Mouse (Mus musculus): ENCODE measurements around the gene Myo1b. TPM values are rescaled to one million over a fixed set of nuclear protein-coding genes. Genes with fewer than 3 reads are reported as not detected.

Myo1b gene
- polyA plus RNA-seq, 1 experiment = 2.6 TPM

DNA sequence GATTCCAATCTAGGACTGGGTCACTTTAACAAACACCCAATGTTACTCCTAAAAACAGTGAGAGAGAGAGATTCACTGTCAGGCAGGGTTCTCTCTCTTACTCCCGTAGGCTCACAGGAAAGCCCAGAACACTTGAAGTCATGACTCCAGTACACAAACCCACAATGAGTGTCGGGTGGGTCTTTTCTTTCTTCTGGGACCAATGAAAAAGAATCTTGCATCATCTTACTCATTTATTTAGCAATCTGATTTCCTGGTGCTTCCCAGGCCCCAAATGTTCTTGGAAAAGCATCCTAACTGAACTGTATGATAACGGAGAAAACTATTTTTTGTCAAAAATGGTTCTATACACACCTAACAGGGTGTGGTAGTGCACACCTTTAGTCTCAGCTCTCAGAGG, 1.8 kb downstream of the Myo1b start:
- 59% methylated on average over 3 of the region's 3 CpGs for WGBS
- Histone ChIP-seq H3K27ac (ENCODE audit: insufficient read depth, low read depth, low read length) (no peak overlapping the region), H3K4me3 (ENCODE audit: low read depth, low read length) (no peak overlapping the region)

DNA sequence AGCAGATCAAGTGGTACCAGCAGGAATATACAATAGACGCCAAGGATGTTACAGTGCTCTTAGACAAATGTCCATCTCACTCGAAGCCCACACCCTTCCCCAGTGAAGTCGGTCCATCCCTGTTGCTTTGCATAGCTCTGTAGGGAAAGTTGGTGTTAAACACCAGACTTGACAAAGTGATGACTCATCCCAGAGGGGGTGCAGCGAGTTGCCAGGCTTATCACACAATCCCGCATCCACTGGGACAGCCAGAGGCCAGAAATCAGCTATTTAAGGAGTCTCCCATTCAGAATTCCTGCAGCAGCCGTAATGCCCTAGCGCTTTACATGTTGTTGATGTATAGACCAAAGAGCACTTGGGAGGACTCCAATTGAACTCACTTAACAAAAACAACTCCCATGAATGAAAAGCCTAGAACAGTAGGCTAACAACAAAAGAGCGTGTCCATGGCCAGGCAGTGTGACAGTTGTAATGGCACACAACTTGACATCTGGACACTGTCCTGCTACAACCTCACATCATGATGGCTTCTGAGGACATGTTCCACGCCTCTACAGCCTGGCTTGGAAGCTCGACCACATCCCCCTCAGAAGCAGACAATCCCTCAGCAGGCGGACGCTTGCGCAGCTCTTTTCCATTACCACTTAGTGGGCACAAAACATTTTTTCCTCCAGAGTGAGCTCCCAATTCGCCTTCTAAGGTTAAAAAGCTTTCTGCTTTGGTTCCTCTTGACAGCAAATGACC, 2.6 kb downstream of the Myo1b start:
- no peaks in the 10 kb centered on the region for H3K27me3 ChIP-seq (ENCODE audit: control insufficient read depth, insufficient read depth, low read length)
- H3K27ac ChIP-seq (ENCODE audit: insufficient read depth, low read depth, low read length) = no peak overlapping the region
- TF ChIP-seq CTCF (IDR thresholded peaks at IDR 0.05; ENCODE audit: extremely low read depth, insufficient read length, insufficient replicate concordance, low read depth, low read length) = no peak
- TF ChIP-seq POLR2A (IDR thresholded peaks at IDR 0.05; ENCODE audit: low read depth, low read length) = no peak
- WGBS = 53% methylated on average over 14 of the region's 14 CpGs
- H3K36me3 ChIP-seq (ENCODE audit: control insufficient read depth, insufficient read depth, low read length) = no peaks in the 10 kb centered on the region
- H3K4me3 ChIP-seq (ENCODE audit: low read depth, low read length) = no peak overlapping the region
- H3K4me1 ChIP-seq (ENCODE audit: control insufficient read depth, insufficient read depth, insufficient read length, low read length) = peaks cover 5% of the 10 kb centered on the region

More for the DNA sequence above, 1.8 kb downstream of the Myo1b start:
- Histone ChIP-seq H3K4me1 (ENCODE audit: control insufficient read depth, insufficient read depth, insufficient read length, low read length) (peaks cover 5% of the 10 kb centered on the region), H3K36me3 (ENCODE audit: control insufficient read depth, insufficient read depth, low read length) (no peaks in the 10 kb centered on the region), H3K27me3 (ENCODE audit: control insufficient read depth, insufficient read depth, low read length) (no peaks in the 10 kb centered on the region)
- TF ChIP-seq CTCF (IDR thresholded peaks at IDR 0.05; ENCODE audit: extremely low read depth, insufficient read length, insufficient replicate concordance, low read depth, low read length) (no peak), POLR2A (IDR thresholded peaks at IDR 0.05; ENCODE audit: low read depth, low read length) (no peak)

DNA sequence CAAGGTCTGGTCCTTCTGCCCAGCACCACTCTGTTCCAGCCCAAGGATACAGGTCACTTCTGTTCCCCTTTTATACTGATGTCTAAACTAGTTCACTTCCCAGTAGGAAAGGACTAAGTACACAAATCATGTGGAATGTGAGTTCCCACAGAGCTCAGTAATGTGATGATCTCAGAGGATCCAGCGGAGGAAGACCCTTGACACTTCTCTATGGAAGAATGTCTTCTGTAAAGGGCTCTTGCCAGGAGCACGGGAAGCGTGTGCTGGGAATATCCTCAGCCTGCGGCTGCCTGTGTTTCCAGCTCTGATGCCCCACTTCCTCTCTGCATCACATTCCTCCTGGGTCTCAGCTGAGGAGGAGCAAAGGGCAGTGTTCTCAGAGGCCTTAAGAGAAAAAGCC, 4.5 kb downstream of the Myo1b start:
- Histone ChIP-seq H3K4me1 (ENCODE audit: control insufficient read depth, insufficient read depth, insufficient read length, low read length) (peaks cover 10% of the 10 kb centered on the region), H3K36me3 (ENCODE audit: control insufficient read depth, insufficient read depth, low read length) (no peaks in the 10 kb centered on the region), H3K4me3 (ENCODE audit: low read depth, low read length) (no peak overlapping the region), H3K27me3 (ENCODE audit: control insufficient read depth, insufficient read depth, low read length) (no peaks in the 10 kb centered on the region), H3K27ac (ENCODE audit: insufficient read depth, low read depth, low read length) (no peak overlapping the region)
- WGBS = 71% methylated on average over 4 of the region's 4 CpGs
- no peak for TF ChIP-seq POLR2A (IDR thresholded peaks at IDR 0.05; ENCODE audit: low read depth, low read length)
- no peak for TF ChIP-seq CTCF (IDR thresholded peaks at IDR 0.05; ENCODE audit: extremely low read depth, insufficient read length, insufficient replicate concordance, low read depth, low read length)

DNA sequence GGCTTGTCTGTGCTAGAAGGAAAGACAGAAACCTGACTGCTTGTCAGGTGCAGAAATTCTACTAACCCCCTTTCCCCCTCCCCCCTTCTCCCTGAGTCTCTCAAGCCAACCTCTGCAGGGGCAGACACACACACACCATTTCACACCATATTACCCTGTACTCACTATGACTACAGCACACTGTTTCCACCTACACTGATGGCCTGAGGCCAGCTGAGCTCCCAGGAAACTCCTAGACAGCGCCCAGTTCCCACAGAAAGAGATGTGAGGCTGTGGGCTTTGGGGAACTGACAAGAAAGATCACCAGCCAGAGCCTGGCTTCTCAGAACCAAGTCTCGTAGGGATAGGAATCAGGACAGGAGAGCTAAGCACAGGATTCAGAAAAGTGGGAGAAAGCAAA, 6.7 kb downstream of the Myo1b start:
- WGBS = 87% methylated on average over 2 of the region's 2 CpGs
- H3K27ac ChIP-seq (ENCODE audit: insufficient read depth, low read depth, low read length) = no peak overlapping the region
- no peak overlapping the region for H3K4me3 ChIP-seq (ENCODE audit: low read depth, low read length)
- no peaks in the 10 kb centered on the region for H3K36me3 ChIP-seq (ENCODE audit: control insufficient read depth, insufficient read depth, low read length)
- TF ChIP-seq POLR2A (IDR thresholded peaks at IDR 0.05; ENCODE audit: low read depth, low read length) = no peak
- TF ChIP-seq CTCF (IDR thresholded peaks at IDR 0.05; ENCODE audit: extremely low read depth, insufficient read length, insufficient replicate concordance, low read depth, low read length) = no peak
- peaks cover 10% of the 10 kb centered on the region for H3K4me1 ChIP-seq (ENCODE audit: control insufficient read depth, insufficient read depth, insufficient read length, low read length)
- no peaks in the 10 kb centered on the region for H3K27me3 ChIP-seq (ENCODE audit: control insufficient read depth, insufficient read depth, low read length)

- no peak overlapping the region for H3K27ac ChIP-seq (ENCODE audit: insufficient read depth, low read depth, low read length)
- H3K4me3 ChIP-seq (ENCODE audit: low read depth, low read length) = no peak overlapping the region
- TF ChIP-seq POLR2A (IDR thresholded peaks at IDR 0.05; ENCODE audit: low read depth, low read length) (no peak), CTCF (IDR thresholded peaks at IDR 0.05; ENCODE audit: extremely low read depth, insufficient read length, insufficient replicate concordance, low read depth, low read length) (no peak)
- WGBS = 69% methylated on average over 8 of the region's 8 CpGs
- H3K4me1 ChIP-seq (ENCODE audit: control insufficient read depth, insufficient read depth, insufficient read length, low read length) = peaks cover 5% of the 10 kb centered on the region; the same call in 1 of the 2 replicates
- no peaks in the 10 kb centered on the region for H3K27me3 ChIP-seq (ENCODE audit: control insufficient read depth, insufficient read depth, low read length)
- no peaks in the 10 kb centered on the region for H3K36me3 ChIP-seq (ENCODE audit: control insufficient read depth, insufficient read depth, low read length)
Observed at GRCm38 (mm10) chr1:51907821-51908220, 8.1 kb downstream of the Myo1b start.

DNA sequence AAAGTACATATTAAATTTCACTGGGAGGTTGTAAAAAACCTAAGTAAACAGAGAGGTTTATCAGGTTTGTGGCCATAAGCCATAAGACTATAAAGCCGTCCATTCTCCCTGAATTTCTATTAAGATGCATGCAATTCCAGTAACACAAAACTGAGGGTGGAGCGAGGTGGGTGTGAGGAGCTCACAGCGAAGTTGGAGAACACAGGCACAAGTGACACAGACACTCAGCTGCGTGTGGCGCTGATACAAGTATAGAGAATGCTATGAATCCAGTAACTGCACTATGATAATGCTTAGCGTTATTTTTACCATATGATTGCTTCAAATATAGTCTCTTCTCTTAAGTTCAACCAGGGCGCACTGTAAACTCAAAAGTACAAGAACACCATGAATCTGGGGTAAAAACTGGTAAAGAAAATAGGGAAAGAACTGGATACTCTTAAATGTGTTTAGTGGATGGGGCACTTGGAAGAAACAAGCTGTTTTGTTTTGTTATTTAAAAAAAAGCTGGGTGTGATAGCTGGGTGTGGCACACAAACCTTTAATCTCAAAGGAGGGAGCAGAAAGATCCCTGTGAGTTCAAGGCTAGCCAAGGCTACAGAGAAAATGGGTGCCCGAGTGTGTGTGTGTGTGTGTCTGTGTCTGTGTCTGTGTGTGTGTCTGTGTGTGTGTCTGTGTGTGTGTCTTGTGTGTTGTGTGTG, 9.5 kb downstream of the Myo1b start:
- H3K4me1 ChIP-seq (ENCODE audit: control insufficient read depth, insufficient read depth, insufficient read length, low read length) = peaks cover 5% of the 10 kb centered on the region; the same call in 1 of the 2 replicates
- no peaks in the 10 kb centered on the region for H3K36me3 ChIP-seq (ENCODE audit: control insufficient read depth, insufficient read depth, low read length)
- H3K4me3 ChIP-seq (ENCODE audit: low read depth, low read length) = no peak overlapping the region
- no peak overlapping the region for H3K27ac ChIP-seq (ENCODE audit: insufficient read depth, low read depth, low read length)
- 39% methylated on average over 8 of the region's 8 CpGs for WGBS
- no peaks in the 10 kb centered on the region for H3K27me3 ChIP-seq (ENCODE audit: control insufficient read depth, insufficient read depth, low read length)
- TF ChIP-seq POLR2A (IDR thresholded peaks at IDR 0.05; ENCODE audit: low read depth, low read length) (no peak), CTCF (IDR thresholded peaks at IDR 0.05; ENCODE audit: extremely low read depth, insufficient read length, insufficient replicate concordance, low read depth, low read length) (no peak)

- Histone ChIP-seq H3K27me3 (ENCODE audit: control insufficient read depth, insufficient read depth, low read length) (no peaks in the 10 kb centered on the region), H3K36me3 (ENCODE audit: control insufficient read depth, insufficient read depth, low read length) (no peaks in the 10 kb centered on the region), H3K27ac (ENCODE audit: insufficient read depth, low read depth, low read length) (no peak overlapping the region), H3K4me1 (ENCODE audit: control insufficient read depth, insufficient read depth, insufficient read length, low read length) (peaks cover 5% of the 10 kb centered on the region; the same call in 1 of the 2 replicates), H3K4me3 (ENCODE audit: low read depth, low read length) (no peak overlapping the region)
- TF ChIP-seq POLR2A (IDR thresholded peaks at IDR 0.05; ENCODE audit: low read depth, low read length) (no peak), CTCF (IDR thresholded peaks at IDR 0.05; ENCODE audit: extremely low read depth, insufficient read length, insufficient replicate concordance, low read depth, low read length) (no peak)
- WGBS = 28% methylated on average over 6 of the region's 6 CpGs
Observed at GRCm38 (mm10) chr1:51905073-51905472, 10.8 kb downstream of the Myo1b start.
